Mouse (Mus musculus): ENCODE results near the gene Zfp148. TPM values are rescaled to one million over a fixed set of nuclear protein-coding genes. Genes with fewer than 3 reads are reported as not detected.
"Not testable (repeated sequence)": the region's sequence is repeated elsewhere in the genome, so short reads cannot be mapped to it uniquely, and the experiment has no call there.

Zfp148 gene
- total RNA-seq, 1 experiment from 2014 or later: 33.5 TPM

GRCm38 (mm10) chr16:33376266-33376665, 4.4 kb upstream of the Zfp148 start:
- no peak for ATAC-seq (replicated peaks in 1 of 2; ENCODE audit: insufficient read depth in 1 of 2, low FRiP score in 2 of 2, low TSS enrichment in 1 of 2, low read depth in 1 of 2, poor library complexity in 2 of 2, severe bottlenecking in 2 of 2)

GRCm38 (mm10) chr16:33379219-33379943, 1.3 kb upstream of the Zfp148 start:
- ATAC-seq (replicated peaks in 1 of 2; ENCODE audit: insufficient read depth in 1 of 2, low FRiP score in 2 of 2, low TSS enrichment in 1 of 2, low read depth in 1 of 2, poor library complexity in 2 of 2, severe bottlenecking in 2 of 2): no peak

GRCm38 (mm10) chr16:33380882-33381613, 412 bp downstream of the Zfp148 start:
- ATAC-seq (replicated peaks in 1 of 2; ENCODE audit: insufficient read depth in 1 of 2, low FRiP score in 2 of 2, low TSS enrichment in 1 of 2, low read depth in 1 of 2, poor library complexity in 2 of 2, severe bottlenecking in 2 of 2): peak in 1 of 2 experiments; percentile 12; a peak in 1 of 4 replicates

- no peak for ATAC-seq (replicated peaks in 1 of 2; ENCODE audit: insufficient read depth in 1 of 2, low FRiP score in 2 of 2, low TSS enrichment in 1 of 2, low read depth in 1 of 2, poor library complexity in 2 of 2, severe bottlenecking in 2 of 2)
Measured at GRCm38 (mm10) chr16:33381614-33382245, 1.1 kb downstream of the Zfp148 start.

- ATAC-seq (replicated peaks in 1 of 2; ENCODE audit: insufficient read depth in 1 of 2, low FRiP score in 2 of 2, low TSS enrichment in 1 of 2, low read depth in 1 of 2, poor library complexity in 2 of 2, severe bottlenecking in 2 of 2): no peak
Measured at GRCm38 (mm10) chr16:33382341-33382740, 1.7 kb downstream of the Zfp148 start.

- no peak for ATAC-seq (replicated peaks in 1 of 2; ENCODE audit: insufficient read depth in 1 of 2, low FRiP score in 2 of 2, low TSS enrichment in 1 of 2, low read depth in 1 of 2, poor library complexity in 2 of 2, severe bottlenecking in 2 of 2)
Measured at GRCm38 (mm10) chr16:33383584-33383983, 2.9 kb downstream of the Zfp148 start.

- not testable (repeated sequence) for ATAC-seq (replicated peaks in 1 of 2; ENCODE audit: insufficient read depth in 1 of 2, low FRiP score in 2 of 2, low TSS enrichment in 1 of 2, low read depth in 1 of 2, poor library complexity in 2 of 2, severe bottlenecking in 2 of 2)
Measured at GRCm38 (mm10) chr16:33384057-33384456, 3.4 kb downstream of the Zfp148 start.

- ATAC-seq (replicated peaks in 1 of 2; ENCODE audit: insufficient read depth in 1 of 2, low FRiP score in 2 of 2, low TSS enrichment in 1 of 2, low read depth in 1 of 2, poor library complexity in 2 of 2, severe bottlenecking in 2 of 2): no peak
Measured at GRCm38 (mm10) chr16:33387013-33387412, 6.4 kb downstream of the Zfp148 start.

- ATAC-seq (replicated peaks in 1 of 2; ENCODE audit: insufficient read depth in 1 of 2, low FRiP score in 2 of 2, low TSS enrichment in 1 of 2, low read depth in 1 of 2, poor library complexity in 2 of 2, severe bottlenecking in 2 of 2): no peak
Measured at GRCm38 (mm10) chr16:33387420-33387819, 6.8 kb downstream of the Zfp148 start.

- ATAC-seq (replicated peaks in 1 of 2; ENCODE audit: insufficient read depth in 1 of 2, low FRiP score in 2 of 2, low TSS enrichment in 1 of 2, low read depth in 1 of 2, poor library complexity in 2 of 2, severe bottlenecking in 2 of 2): peak; percentile 95 to 100
Measured at GRCm38 (mm10) chr16:33399913-33400782, 19.5 kb downstream of the Zfp148 start.

- ATAC-seq (replicated peaks in 1 of 2; ENCODE audit: insufficient read depth in 1 of 2, low FRiP score in 2 of 2, low TSS enrichment in 1 of 2, low read depth in 1 of 2, poor library complexity in 2 of 2, severe bottlenecking in 2 of 2): no peak
Measured at GRCm38 (mm10) chr16:33400943-33401342, 20.3 kb downstream of the Zfp148 start.

GRCm38 (mm10) chr16:33403258-33403657, 22.6 kb downstream of the Zfp148 start:
- ATAC-seq (replicated peaks in 1 of 2; ENCODE audit: insufficient read depth in 1 of 2, low FRiP score in 2 of 2, low TSS enrichment in 1 of 2, low read depth in 1 of 2, poor library complexity in 2 of 2, severe bottlenecking in 2 of 2): no peak

- no peak for ATAC-seq (replicated peaks in 1 of 2; ENCODE audit: insufficient read depth in 1 of 2, low FRiP score in 2 of 2, low TSS enrichment in 1 of 2, low read depth in 1 of 2, poor library complexity in 2 of 2, severe bottlenecking in 2 of 2)
Measured at GRCm38 (mm10) chr16:33404055-33404454, 23.4 kb downstream of the Zfp148 start.

GRCm38 (mm10) chr16:33405487-33405886, 24.9 kb downstream of the Zfp148 start:
- ATAC-seq (replicated peaks in 1 of 2; ENCODE audit: insufficient read depth in 1 of 2, low FRiP score in 2 of 2, low TSS enrichment in 1 of 2, low read depth in 1 of 2, poor library complexity in 2 of 2, severe bottlenecking in 2 of 2): no peak

GRCm38 (mm10) chr16:33410151-33410550, 29.5 kb downstream of the Zfp148 start:
- ATAC-seq (replicated peaks in 1 of 2; ENCODE audit: insufficient read depth in 1 of 2, low FRiP score in 2 of 2, low TSS enrichment in 1 of 2, low read depth in 1 of 2, poor library complexity in 2 of 2, severe bottlenecking in 2 of 2): no peak

- ATAC-seq (replicated peaks in 1 of 2; ENCODE audit: insufficient read depth in 1 of 2, low FRiP score in 2 of 2, low TSS enrichment in 1 of 2, low read depth in 1 of 2, poor library complexity in 2 of 2, severe bottlenecking in 2 of 2): no peak
Measured at GRCm38 (mm10) chr16:33410605-33411004, 30.0 kb downstream of the Zfp148 start.

- ATAC-seq (replicated peaks in 1 of 2; ENCODE audit: insufficient read depth in 1 of 2, low FRiP score in 2 of 2, low TSS enrichment in 1 of 2, low read depth in 1 of 2, poor library complexity in 2 of 2, severe bottlenecking in 2 of 2): peak; percentile 39 to 56; a peak in 2 of 4 replicates
Measured at GRCm38 (mm10) chr16:33414191-33414590, 33.6 kb downstream of the Zfp148 start.
